Mouse (Mus musculus) ES-Bruce4 (cell line): Measurements from ENCODE around the gene Zfp771. TPM values are rescaled to one million over a fixed set of nuclear protein-coding genes. Genes with fewer than 3 reads are reported as not detected.

Experiments
- H3K27ac ChIP-seq: 2 replicates; pipeline ENCODE4 v1.5.1; 2012; ENCODE audit warnings: low read length, inconsistent platforms; ENCODE audit not compliant: insufficient read depth
- H3K27me3 ChIP-seq: 2 replicates; pipeline ENCODE4 v1.6.1; 2012; ENCODE audit warnings: mild to moderate bottlenecking, low read length, inconsistent platforms; ENCODE audit not compliant: control insufficient read depth, poor library complexity, insufficient read depth, severe bottlenecking
- H3K36me3 ChIP-seq: 2 replicates; pipeline ENCODE4 v1.6.1; 2012; ENCODE audit warnings: inconsistent platforms, mild to moderate bottlenecking, low read length, moderate library complexity; ENCODE audit not compliant: control insufficient read depth, poor library complexity, insufficient read depth, severe bottlenecking
- H3K4me1 ChIP-seq: one replicate; pipeline ENCODE4 v1.8.1; 2011; ENCODE audit warnings: low read length; ENCODE audit not compliant: control insufficient read depth, insufficient read depth
- H3K4me3 ChIP-seq: 2 replicates; pipeline ENCODE4 v1.5.1; 2011; ENCODE audit warnings: low read depth, mild to moderate bottlenecking, low read length
- H3K9ac ChIP-seq: 2 replicates; pipeline ENCODE4 v1.6.1; 2012; ENCODE audit warnings: low read depth, mild to moderate bottlenecking, inconsistent platforms; ENCODE audit not compliant: poor library complexity, severe bottlenecking
- H3K9me3 ChIP-seq: replicated peaks from 2 replicates; pipeline ENCODE4 v1.6.1; 2012; ENCODE audit warnings: mild to moderate bottlenecking, low read length, inconsistent platforms; ENCODE audit not compliant: control insufficient read depth, poor library complexity, insufficient read depth, severe bottlenecking
- CTCF ChIP-seq: IDR thresholded peaks from one replicate; pipeline ENCODE4 v1.8.1; 2011; ENCODE audit warnings: low read depth, low read length
- EP300 ChIP-seq: IDR thresholded peaks from 2 replicates; pipeline ENCODE4 v1.6.1; 2011; ENCODE audit warnings: low read depth, low read length; ENCODE audit not compliant: insufficient read depth
- POLR2A ChIP-seq: IDR thresholded peaks from one replicate; pipeline ENCODE4 v1.8.1; 2011; ENCODE audit warnings: low read length; ENCODE audit not compliant: insufficient read depth
- polyA plus RNA-seq: library from polyadenylated mRNA; stranded (reverse); fragments of >200 nt; gene quantifications from 2 replicates; pipeline ENCODE4 v1.2.4, GENCODE M21; 2011; ENCODE audit warnings: low read depth; ENCODE audit not compliant: missing spikeins, insufficient read depth, insufficient read length

Zfp771 gene
- polyA plus RNA-seq, 1 experiment = 8.7 TPM

GRCm38 (mm10) chr7:127271093-127271492 is 27.0 kb downstream of the Zfp771 start:
- Histone ChIP-seq H3K9me3 (0 out of 2 replicates have a peak, but pooled peaks cover 5% of the 10 kb centered on the region), H3K36me3 (peaks cover 10% of the 10 kb centered on the region), H3K4me3 (no peak overlapping the region), H3K4me1 (no peaks in the 10 kb centered on the region), H3K27ac (no peak overlapping the region), H3K9ac (no peak overlapping the region), H3K27me3 (no peaks in the 10 kb centered on the region)
- TF ChIP-seq EP300 (no peak), CTCF (no peak), POLR2A (no peak)

DNA sequence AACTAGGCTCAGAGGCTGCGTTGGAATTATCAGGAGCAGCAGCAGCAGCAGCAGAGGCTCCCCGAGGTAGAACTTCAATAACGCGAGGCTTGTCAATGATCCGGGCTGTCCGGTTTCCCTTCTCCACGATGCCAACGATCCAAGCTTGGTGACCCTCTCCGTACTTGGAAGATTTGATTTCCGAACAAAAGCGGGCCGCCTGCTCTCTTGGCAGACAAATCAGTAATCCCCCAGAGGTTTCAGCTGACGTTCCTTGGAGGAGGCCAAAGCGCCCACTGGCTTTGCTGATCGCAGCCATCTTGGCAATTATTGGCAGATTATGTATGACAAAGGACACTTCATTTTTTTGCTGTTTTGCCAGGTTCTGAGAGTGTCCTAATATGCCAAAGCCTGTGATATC is 28.5 kb downstream of the Zfp771 start:
- 0 out of 2 replicates have a peak, but pooled peaks cover 5% of the 10 kb centered on the region for H3K9me3 ChIP-seq

GRCm38 (mm10) chr7:127273118-127273923 is 29.2 kb downstream of the Zfp771 start:
- H3K4me3 ChIP-seq = peak overlapping the region; percentile 84
- TF ChIP-seq CTCF = no peak
- no peak for TF ChIP-seq POLR2A
- TF ChIP-seq EP300 = no peak
- no peaks in the 10 kb centered on the region for H3K4me1 ChIP-seq
- H3K36me3 ChIP-seq = peaks cover 10% of the 10 kb centered on the region
- H3K27ac ChIP-seq = no peak overlapping the region; the same call in 1 of the 2 replicates
- H3K9ac ChIP-seq = peak overlapping the region; percentile 97
- 0 out of 2 replicates have a peak, but pooled peaks cover 3% of the 10 kb centered on the region for H3K9me3 ChIP-seq
- no peaks in the 10 kb centered on the region for H3K27me3 ChIP-seq

More for the DNA sequence above, 28.5 kb downstream of the Zfp771 start:
- Histone ChIP-seq H3K4me3 (peak overlapping the region; percentile 84), H3K27ac (no peak overlapping the region), H3K4me1 (no peaks in the 10 kb centered on the region), H3K9ac (peak overlapping the region; percentile 97), H3K27me3 (no peaks in the 10 kb centered on the region), H3K36me3 (peaks cover 10% of the 10 kb centered on the region)
- TF ChIP-seq EP300 = no peak
- no peak for TF ChIP-seq POLR2A
- TF ChIP-seq CTCF = no peak

GRCm38 (mm10) chr7:127273925-127274789 is 30.1 kb downstream of the Zfp771 start, which contains the start of gene Sephs2:
Gene Sephs2 (minus strand): TSS chr7:127274055.
- TF ChIP-seq POLR2A (peak; percentile 93), CTCF (no peak), EP300 (peak; percentile 24; the same call in 1 of the 2 replicates)
- Histone ChIP-seq H3K9me3 (no peaks in the 10 kb centered on the region), H3K4me3 (peak within 1 kb of the TSS; percentile 84)

DNA sequence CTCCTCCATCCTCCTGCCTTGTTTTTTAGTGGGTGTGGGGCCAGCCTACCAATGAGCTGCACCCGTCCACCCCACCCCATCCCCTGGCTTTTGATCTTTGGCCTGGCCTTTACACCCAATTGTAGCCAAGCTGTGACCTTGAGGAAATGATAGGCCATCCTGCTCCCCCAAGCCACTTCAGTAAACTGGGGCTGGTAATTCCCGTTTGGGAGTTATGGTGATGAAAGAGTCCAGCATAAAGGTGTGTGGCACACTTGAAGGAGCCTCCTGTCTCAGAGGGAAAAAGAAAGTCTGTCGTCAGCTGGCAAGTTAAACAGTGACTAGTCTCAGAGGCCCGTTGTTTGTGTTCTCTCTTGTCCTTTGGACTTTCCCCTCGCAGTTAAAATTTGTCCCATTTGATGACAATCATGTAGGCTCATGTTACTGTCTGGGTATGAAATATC is 32.5 kb downstream of the Zfp771 start:
- no peaks in the 10 kb centered on the region for H3K27me3 ChIP-seq
- H3K36me3 ChIP-seq = peaks cover 2% of the 10 kb centered on the region
- no peaks in the 10 kb centered on the region for H3K9me3 ChIP-seq
- H3K9ac ChIP-seq = no peak overlapping the region
- H3K4me3 ChIP-seq = no peak overlapping the region
- no peaks in the 10 kb centered on the region for H3K4me1 ChIP-seq
- TF ChIP-seq EP300 = no peak
- TF ChIP-seq CTCF = no peak
- TF ChIP-seq POLR2A = no peak
- no peak overlapping the region for H3K27ac ChIP-seq

More at GRCm38 (mm10) chr7:127273925-127274789, 30.1 kb downstream of the Zfp771 start, which contains the start of gene Sephs2:
- Histone ChIP-seq H3K9ac (peak within 1 kb of the TSS; percentile 97), H3K27ac (peak within 1 kb of the TSS; percentile 11; the same call in 1 of the 2 replicates), H3K36me3 (peaks cover 10% of the 10 kb centered on the region), H3K27me3 (no peaks in the 10 kb centered on the region), H3K4me1 (no peaks in the 10 kb centered on the region)

DNA sequence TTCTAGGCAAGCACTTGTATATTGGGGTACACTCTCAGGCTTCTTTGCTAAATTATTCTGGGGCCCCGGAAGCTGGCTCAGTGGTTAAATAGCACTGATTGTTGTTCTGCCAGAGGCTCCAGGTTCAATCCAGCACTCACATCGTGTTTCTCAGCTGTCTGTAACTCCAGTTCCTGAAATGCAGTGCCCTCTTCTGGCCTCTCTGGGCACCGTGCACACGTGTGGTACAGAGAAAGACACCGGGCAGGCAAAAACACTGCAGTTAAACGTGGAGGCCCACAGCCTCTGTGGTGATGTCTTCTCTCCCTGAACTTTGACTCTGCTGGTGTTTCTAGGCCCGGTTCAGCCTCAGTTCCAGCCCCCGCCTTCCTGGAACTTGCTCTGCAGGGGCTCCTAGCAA is 34.2 kb downstream of the Zfp771 start:
- H3K4me1 ChIP-seq = no peaks in the 10 kb centered on the region
- H3K9ac ChIP-seq = no peak overlapping the region
- H3K4me3 ChIP-seq = no peak overlapping the region
- no peak for TF ChIP-seq POLR2A
- TF ChIP-seq CTCF = peak; percentile 87
- no peaks in the 10 kb centered on the region for H3K9me3 ChIP-seq
- no peaks in the 10 kb centered on the region for H3K27me3 ChIP-seq
- no peak overlapping the region for H3K27ac ChIP-seq
- H3K36me3 ChIP-seq = no peaks in the 10 kb centered on the region
